In genomic region chr14:118713408-118713807, GRCm38 (mm10) we compare ENCODE assay signal across 8 mouse cellular contexts. TPM values are rescaled to one million over a fixed set of nuclear protein-coding genes. Genes with fewer than 3 reads are reported as not detected.
A peak's percentile ranks its signal among the peaks of the same experiment; 100 is the strongest.
DNase-seq lines count a peak whose midpoint lies in the region; ATAC-seq and TF ChIP-seq lines count a peak whose summit lies in the region.

No protein-coding gene starts in this region.

- H3K4me1 ChIP-seq in lung, postnatal 0 days (ENCODE audit: insufficient read depth, low read depth, low read length), result peaks cover 11% of the 10 kb centered on the region; the same call in 1 of the 2 replicates
- H3K4me1 ChIP-seq in forebrain, embryonic 10.5 days, result peaks cover 34% of the 10 kb centered on the region
- peaks cover 25% of the 10 kb centered on the region for H3K4me1 ChIP-seq in midbrain, embryonic 10.5 days

- TF ChIP-seq EP300 in lung, postnatal 0 days (IDR thresholded peaks at IDR 0.05), result no peak

- H3K4me3 ChIP-seq in lung, postnatal 0 days (ENCODE audit: low read depth, low read length), result peak overlapping the region; percentile 12; the same call in 1 of the 2 replicates
- peak overlapping the region; percentile 49 for H3K4me3 ChIP-seq in forebrain, embryonic 10.5 days
- H3K4me3 ChIP-seq in midbrain, embryonic 10.5 days, result peak overlapping the region; percentile 53

- no peak overlapping the region for H3K27ac ChIP-seq in lung, postnatal 0 days (ENCODE audit: low read length)
- H3K27ac ChIP-seq in forebrain, embryonic 10.5 days, result no peak overlapping the region
- peak overlapping the region; percentile 68; the same call in 1 of the 2 replicates for H3K27ac ChIP-seq in midbrain, embryonic 10.5 days (replicated peaks)

- H3K9me3 ChIP-seq in lung, postnatal 0 days (ENCODE audit: low read length), result no peaks in the 10 kb centered on the region
- H3K9me3 ChIP-seq in forebrain, embryonic 10.5 days, result no peaks in the 10 kb centered on the region
- no peaks in the 10 kb centered on the region for H3K9me3 ChIP-seq in midbrain, embryonic 10.5 days (replicated peaks)

- no peaks in the 10 kb centered on the region for H3K36me3 ChIP-seq in lung, postnatal 0 days (ENCODE audit: insufficient read depth, low read length)
- no peaks in the 10 kb centered on the region for H3K36me3 ChIP-seq in forebrain, embryonic 10.5 days (replicated peaks)
- no peaks in the 10 kb centered on the region for H3K36me3 ChIP-seq in midbrain, embryonic 10.5 days

- DNase-seq in lung, postnatal 0 days (ENCODE audit: low spot score), result peak; percentile 49
- DNase-seq in lung, postnatal 4 days, result no peak
- DNase-seq in forebrain, embryonic 10.5 days (ENCODE audit: extremely low spot score, low spot score), result no peak
- peak; percentile 60 for DNase-seq in kidney, adult 11 months
- DNase-seq in midbrain, embryonic 10.5 days (ENCODE audit: low spot score), result peak; percentile 28
- no peak for DNase-seq in gastrocnemius, postnatal 4 days (ENCODE audit: low spot score in 2 of 2)
- no peak for DNase-seq in Muller cell, postnatal 12 days (ENCODE audit: inconsistent ontology term)
- DNase-seq in thymus, postnatal 4 days, result no peak

- H3K27me3 ChIP-seq in lung, postnatal 0 days (replicated peaks; ENCODE audit: insufficient read depth, low read length), result no peaks in the 10 kb centered on the region
- peaks cover 78% of the 10 kb centered on the region for H3K27me3 ChIP-seq in forebrain, embryonic 10.5 days (ENCODE audit: poor library complexity, severe bottlenecking)
- H3K27me3 ChIP-seq in midbrain, embryonic 10.5 days (ENCODE audit: low read depth, poor library complexity, severe bottlenecking), result peaks cover 94% of the 10 kb centered on the region

- peak overlapping the region; percentile 52 for H3K4me2 ChIP-seq in lung, postnatal 0 days (replicated peaks; ENCODE audit: low read depth, low read length)

- TF ChIP-seq CTCF in lung, postnatal 0 days (IDR thresholded peaks at IDR 0.05), result no peak

- no peak overlapping the region for H3K9ac ChIP-seq in lung, postnatal 0 days (replicated peaks; ENCODE audit: low read depth)

- 4% methylated on average over 18 of the region's 18 CpGs for WGBS in lung, postnatal 0 days
- under 1% methylated on average over 18 of the region's 18 CpGs for WGBS in forebrain, embryonic 10.5 days
- WGBS in midbrain, embryonic 10.5 days, result under 1% methylated on average over 18 of the region's 18 CpGs

- ATAC-seq in lung, postnatal 0 days, result no peak; the same call in 1 of the 2 replicates

RNA-seq across cellular contexts. Expression of gene Abcc4, which starts 7.4 kb away (rescaled TPM):
- polyA plus RNA-seq in lung, postnatal 0 days (2015; fragmentation: Nextera tagmentation; extraction: Ambion mirVana), result 1.0 and 1.2 TPM in 2 replicates
- 3.0 and 3.6 TPM in 2 replicates for polyA plus RNA-seq in forebrain, embryonic 10.5 days (2016; fragmentation: Nextera tagmentation; extraction: Ambion mirVana)
- polyA plus RNA-seq in midbrain, embryonic 10.5 days (2016; fragmentation: Nextera tagmentation; extraction: Ambion mirVana), result 4.7 and 4.8 TPM in 2 replicates
- total RNA-seq in gastrocnemius, postnatal 4 days (2021), result 1 to 10 TPM; 2.4 to 2.9 TPM

Comparison
In these comparisons a context has a peak if more than half of its experiments do, and no peak if none do; other contexts are left out.
1. DNase-seq: peak in lung, postnatal 0 days (single experiment), kidney, adult 11 months (single experiment) and midbrain, embryonic 10.5 days (single experiment); none in lung, postnatal 4 days (0 of 2), forebrain, embryonic 10.5 days (single experiment), gastrocnemius, postnatal 4 days (0 of 2), Muller cell, postnatal 12 days (single experiment) and thymus, postnatal 4 days (single experiment).
2. Peak in every context shown above with its lines, with median percentiles within 50 percentile points of each other: H3K4me3 ChIP-seq.